Mouse (Mus musculus): ENCODE results near the gene Alg9. TPM values are rescaled to one million over a fixed set of nuclear protein-coding genes. Genes with fewer than 3 reads are reported as not detected.

Alg9 gene
- polyA plus RNA-seq, 1 experiment from 2014 or later, result 43.0 TPM

- H3K4me3 ChIP-seq, result peak overlapping the region; percentile 54
- H3K9me3 ChIP-seq (replicated peaks), result no peaks in the 10 kb centered on the region
- H3K36me3 ChIP-seq, result no peaks in the 10 kb centered on the region
- peak overlapping the region; percentile 64 for H3K27ac ChIP-seq
- DNase-seq (ENCODE audit: low spot score), result no peak
- WGBS, result 10% methylated on average over 7 of the region's 7 CpGs
- peaks cover 26% of the 10 kb centered on the region for H3K27me3 ChIP-seq (ENCODE audit: low read depth, poor library complexity, severe bottlenecking)
- H3K4me1 ChIP-seq, result peaks cover 10% of the 10 kb centered on the region
These were observed 29.0 kb upstream of the Alg9 start for GRCm38 (mm10) chr9:50745806-50746205.

GRCm38 (mm10) chr9:50746214-50746677, 28.6 kb upstream of the Alg9 start, which contains the start of gene 2310030G06Rik:
2310030G06Rik (minus strand) TSS chr9:50746536.
- Histone ChIP-seq H3K27ac (peak within 1 kb of the TSS; percentile 64), H3K27me3 (ENCODE audit: low read depth, poor library complexity, severe bottlenecking) (peaks cover 31% of the 10 kb centered on the region), H3K4me1 (peaks cover 10% of the 10 kb centered on the region), H3K9me3 (replicated peaks) (no peaks in the 10 kb centered on the region), H3K4me3 (peak within 1 kb of the TSS; percentile 54), H3K36me3 (no peaks in the 10 kb centered on the region)
- 1% methylated on average over 19 of the region's 19 CpGs for WGBS
- peak; percentile 62 for DNase-seq (ENCODE audit: low spot score)

- DNase-seq (ENCODE audit: low spot score), result no peak
- peaks cover 23% of the 10 kb centered on the region for H3K4me1 ChIP-seq
- no peak overlapping the region for H3K4me3 ChIP-seq
- WGBS, result 82% methylated on average over 6 of the region's 6 CpGs
- H3K36me3 ChIP-seq, result no peaks in the 10 kb centered on the region
- H3K27ac ChIP-seq, result peak overlapping the region; percentile 23; the same call in 1 of the 2 replicates
- H3K9me3 ChIP-seq (replicated peaks), result no peaks in the 10 kb centered on the region
- H3K27me3 ChIP-seq (ENCODE audit: low read depth, poor library complexity, severe bottlenecking), result peaks cover 48% of the 10 kb centered on the region
These were observed 24.1 kb upstream of the Alg9 start for GRCm38 (mm10) chr9:50750706-50751105.

GRCm38 (mm10) chr9:50751323-50751722, 23.5 kb upstream of the Alg9 start, which contains the start of gene Cryab:
Cryab (plus strand) TSS chr9:50751325.
- 72% methylated on average over 22 of the region's 22 CpGs for WGBS
- peaks cover 42% of the 10 kb centered on the region for H3K27me3 ChIP-seq (ENCODE audit: low read depth, poor library complexity, severe bottlenecking)
- peak within 1 kb of the TSS; percentile 23; the same call in 1 of the 2 replicates for H3K27ac ChIP-seq
- H3K4me3 ChIP-seq, result no peak within 1 kb of the TSS
- no peaks in the 10 kb centered on the region for H3K36me3 ChIP-seq
- peaks cover 17% of the 10 kb centered on the region for H3K4me1 ChIP-seq
- DNase-seq (ENCODE audit: low spot score), result no peak
- H3K9me3 ChIP-seq (replicated peaks), result no peaks in the 10 kb centered on the region

- Histone ChIP-seq H3K27me3 (ENCODE audit: low read depth, poor library complexity, severe bottlenecking) (peaks cover 34% of the 10 kb centered on the region), H3K9me3 (replicated peaks) (no peaks in the 10 kb centered on the region), H3K36me3 (no peaks in the 10 kb centered on the region), H3K4me3 (no peak within 1 kb of the TSS), H3K27ac (peak within 1 kb of the TSS; percentile 23; the same call in 1 of the 2 replicates), H3K4me1 (peaks cover 13% of the 10 kb centered on the region)
- 64% methylated on average over 14 of the region's 14 CpGs for WGBS
- no peak for DNase-seq (ENCODE audit: low spot score)
These were observed 22.7 kb upstream of the Alg9 start, which contains the start of gene Hspb2 for GRCm38 (mm10) chr9:50752054-50752602. Hspb2 (minus strand) TSS chr9:50752354.

GRCm38 (mm10) chr9:50752784-50753615, 21.8 kb upstream of the Alg9 start:
- H3K9me3 ChIP-seq (replicated peaks), result no peaks in the 10 kb centered on the region
- 73% methylated on average over 17 of the region's 17 CpGs for WGBS
- DNase-seq (ENCODE audit: low spot score), result no peak
- no peak overlapping the region for H3K27ac ChIP-seq
- H3K36me3 ChIP-seq, result no peaks in the 10 kb centered on the region
- peaks cover 13% of the 10 kb centered on the region for H3K4me1 ChIP-seq
- H3K27me3 ChIP-seq (ENCODE audit: low read depth, poor library complexity, severe bottlenecking), result peaks cover 28% of the 10 kb centered on the region
- H3K4me3 ChIP-seq, result no peak overlapping the region

- Histone ChIP-seq H3K9me3 (replicated peaks) (no peaks in the 10 kb centered on the region), H3K4me1 (peaks cover 13% of the 10 kb centered on the region), H3K4me3 (no peak overlapping the region), H3K36me3 (no peaks in the 10 kb centered on the region), H3K27ac (no peak overlapping the region), H3K27me3 (ENCODE audit: low read depth, poor library complexity, severe bottlenecking) (peaks cover 28% of the 10 kb centered on the region)
- no peak for DNase-seq (ENCODE audit: low spot score)
- 78% methylated on average over 7 of the region's 7 CpGs for WGBS
These were observed 20.9 kb upstream of the Alg9 start for GRCm38 (mm10) chr9:50753947-50754346.

- Histone ChIP-seq H3K27me3 (ENCODE audit: low read depth, poor library complexity, severe bottlenecking) (peaks cover 18% of the 10 kb centered on the region), H3K27ac (no peak overlapping the region), H3K4me3 (no peak overlapping the region), H3K36me3 (no peaks in the 10 kb centered on the region), H3K4me1 (peaks cover 9% of the 10 kb centered on the region; the same call in 1 of the 2 replicates), H3K9me3 (replicated peaks) (no peaks in the 10 kb centered on the region)
- no peak for DNase-seq (ENCODE audit: low spot score)
- 64% methylated on average over 5 of the region's 5 CpGs for WGBS
These were observed 18.1 kb upstream of the Alg9 start for GRCm38 (mm10) chr9:50756711-50757110.

- no peaks in the 10 kb centered on the region for H3K27me3 ChIP-seq (ENCODE audit: low read depth, poor library complexity, severe bottlenecking)
- H3K4me1 ChIP-seq, result no peaks in the 10 kb centered on the region
- H3K9me3 ChIP-seq (replicated peaks), result no peaks in the 10 kb centered on the region
- no peaks in the 10 kb centered on the region for H3K36me3 ChIP-seq
- H3K4me3 ChIP-seq, result no peak overlapping the region
- no peak overlapping the region for H3K27ac ChIP-seq
- 65% methylated on average over 6 of the region's 6 CpGs for WGBS
- no peak for DNase-seq (ENCODE audit: low spot score)
These were observed 13.1 kb upstream of the Alg9 start for GRCm38 (mm10) chr9:50761520-50762243.

- Histone ChIP-seq H3K4me1 (peaks cover 6% of the 10 kb centered on the region), H3K9me3 (replicated peaks) (no peaks in the 10 kb centered on the region), H3K27me3 (ENCODE audit: low read depth, poor library complexity, severe bottlenecking) (no peaks in the 10 kb centered on the region), H3K27ac (no peak overlapping the region), H3K36me3 (no peaks in the 10 kb centered on the region), H3K4me3 (no peak overlapping the region)
- no peak for DNase-seq (ENCODE audit: low spot score)
- 76% methylated on average over 1 of the region's 1 CpGs for WGBS
These were observed 11.5 kb upstream of the Alg9 start for GRCm38 (mm10) chr9:50763331-50763730.

- H3K36me3 ChIP-seq, result peaks cover 14% of the 10 kb centered on the region
- peak overlapping the region; percentile 94 for H3K27ac ChIP-seq
- H3K9me3 ChIP-seq (replicated peaks), result no peaks in the 10 kb centered on the region
- DNase-seq (ENCODE audit: low spot score), result no peak
- WGBS, result 7% methylated on average over 17 of the region's 17 CpGs
- peaks cover 16% of the 10 kb centered on the region for H3K4me1 ChIP-seq
- H3K4me3 ChIP-seq, result peak overlapping the region; percentile 61
- H3K27me3 ChIP-seq (ENCODE audit: low read depth, poor library complexity, severe bottlenecking), result no peaks in the 10 kb centered on the region
These were observed 7.2 kb upstream of the Alg9 start for GRCm38 (mm10) chr9:50767531-50768106.

All from limb, embryonic 10.5 days (tissue).